Mouse (Mus musculus) layer of hippocampus, adult 9-11 months (tissue): ENCODE data around the gene Agpat1.

ENCODE experiments used
- DNase-seq: peaks from one replicate; pipeline ENCODE4 v3.0.0; 2022

Gene Agpat1

GRCm38 (mm10) chr17:34637459-34637858, 33.4 kb downstream of the Agpat1 start:
- DNase-seq = no peak

GRCm38 (mm10) chr17:34639461-34640255, 35.6 kb downstream of the Agpat1 start:
- DNase-seq = no peak

GRCm38 (mm10) chr17:34640778-34641601, 36.9 kb downstream of the Agpat1 start:
- DNase-seq = peak; percentile 86

- DNase-seq = no peak
These were observed 37.9 kb downstream of the Agpat1 start for GRCm38 (mm10) chr17:34641945-34642344.

GRCm38 (mm10) chr17:34643379-34643778, 39.3 kb downstream of the Agpat1 start:
- DNase-seq = no peak

- DNase-seq = no peak
These were observed 39.9 kb downstream of the Agpat1 start for GRCm38 (mm10) chr17:34643944-34644343.

- DNase-seq = peak; percentile 98
These were observed 40.5 kb downstream of the Agpat1 start, which contains the start of gene Fkbpl for GRCm38 (mm10) chr17:34644608-34645007. Gene Fkbpl, plus strand, starts transcription at chr17:34644764.

- DNase-seq = no peak
These were observed 41.3 kb downstream of the Agpat1 start for GRCm38 (mm10) chr17:34645256-34645829.

GRCm38 (mm10) chr17:34645831-34646511, 41.9 kb downstream of the Agpat1 start:
- DNase-seq = no peak

GRCm38 (mm10) chr17:34646906-34647787, 43.1 kb downstream of the Agpat1 start, which contains the start of gene Atf6b:
Gene Atf6b, plus strand, starts transcription at chr17:34647146.
- peak; percentile 99 for DNase-seq

GRCm38 (mm10) chr17:34648141-34648890, 44.3 kb downstream of the Agpat1 start:
- DNase-seq = no peak

- no peak for DNase-seq
These were observed 45.2 kb downstream of the Agpat1 start for GRCm38 (mm10) chr17:34649106-34649864.

GRCm38 (mm10) chr17:34650781-34651180, 46.7 kb downstream of the Agpat1 start:
- no peak for DNase-seq

- peak; percentile 79 for DNase-seq
These were observed 47.6 kb downstream of the Agpat1 start for GRCm38 (mm10) chr17:34651507-34652221.

GRCm38 (mm10) chr17:34652546-34652945, 48.5 kb downstream of the Agpat1 start:
- DNase-seq = no peak

- DNase-seq = no peak
These were observed 48.9 kb downstream of the Agpat1 start for GRCm38 (mm10) chr17:34652985-34653384.

GRCm38 (mm10) chr17:34653746-34654285, 49.8 kb downstream of the Agpat1 start:
- DNase-seq = no peak

- DNase-seq = no peak
These were observed 50.3 kb downstream of the Agpat1 start for GRCm38 (mm10) chr17:34654392-34654791.

- no peak for DNase-seq
These were observed 51.1 kb downstream of the Agpat1 start for GRCm38 (mm10) chr17:34655160-34655559.
